Mouse (Mus musculus): ENCODE results near the gene 1700020A23Rik. TPM values are rescaled to one million over a fixed set of nuclear protein-coding genes. Genes with fewer than 3 reads are reported as not detected.

Gene 1700020A23Rik
- total RNA-seq, 1 experiment = not detected

DNA sequence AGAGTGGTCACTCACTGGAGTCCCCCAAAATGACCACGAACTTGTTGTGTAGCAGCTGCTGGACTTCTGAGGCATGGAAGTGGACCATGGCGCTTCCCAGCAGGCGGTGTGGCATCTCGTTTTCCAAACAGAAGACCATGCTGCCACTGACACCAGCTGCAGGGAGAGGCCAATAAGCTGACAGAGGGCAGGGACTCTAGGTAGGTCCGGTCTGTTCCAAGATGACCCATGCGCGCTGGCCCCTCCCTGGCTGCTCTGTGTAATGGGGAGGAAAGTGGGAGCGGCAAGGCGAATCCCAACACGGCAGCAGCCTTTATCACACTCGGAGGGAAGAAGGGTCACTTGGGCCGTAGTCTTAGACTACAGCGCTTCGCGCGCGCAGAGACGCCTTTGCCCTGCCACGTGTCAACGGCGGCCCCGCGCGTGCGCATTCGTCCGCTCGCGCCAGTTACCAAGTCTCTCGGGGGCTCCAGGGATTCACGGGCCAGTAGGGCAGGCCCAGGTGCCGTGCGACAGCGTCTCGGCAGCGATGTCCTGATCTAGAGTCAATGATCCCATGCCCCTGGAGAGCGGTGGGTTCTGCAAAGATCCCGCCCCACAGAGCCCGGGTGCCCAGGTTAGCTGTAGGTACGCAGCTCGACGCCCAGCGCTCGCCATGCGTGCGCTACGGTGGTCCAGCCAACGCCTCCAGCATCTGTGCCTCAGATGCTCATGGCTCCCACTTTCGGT, 18.5 kb downstream of the 1700020A23Rik start:
- DNase-seq (ENCODE audit: low read depth, low spot score) = peak; percentile 27
- H3K36me3 ChIP-seq (ENCODE audit: control insufficient read depth, insufficient read depth, low read length, poor library complexity, severe bottlenecking) = peaks cover 6% of the 10 kb centered on the region; the same call in 1 of the 2 replicates
- H3K4me3 ChIP-seq (ENCODE audit: insufficient read depth in 1 of 2, low read depth in 1 of 2, low read length in 2 of 2, poor library complexity in 1 of 2, severe bottlenecking in 1 of 2) = peak overlapping the region; percentile 76 to 87
- H3K9ac ChIP-seq (ENCODE audit: insufficient read depth, low read depth, low read length, poor library complexity, severe bottlenecking) = peak overlapping the region; percentile 90
- TF ChIP-seq HCFC1 (IDR thresholded peaks at IDR 0.05; ENCODE audit: borderline replicate concordance, insufficient read depth, low read length) = no peak
- TF ChIP-seq CHD2 (IDR thresholded peaks at IDR 0.05; ENCODE audit: low read depth, low read length) = no peak; the same call in 1 of the 2 replicates
- no peak for TF ChIP-seq MAFK (IDR thresholded peaks at IDR 0.05; ENCODE audit: insufficient read depth, low read depth, low read length)
- no peak for TF ChIP-seq ZNF384 (IDR thresholded peaks at IDR 0.05; ENCODE audit: low read depth, low read length)
- TF ChIP-seq ZC3H11A (IDR thresholded peaks at IDR 0.05; ENCODE audit: borderline replicate concordance, low read depth, low read length) = no peak
- in situ Hi-C loops (cut with MboI; ENCODE audit: low sequenced_read_pairs in 2 of 2, unreplicated experiment in 2 of 2) = no loop called here
- H3K9me3 ChIP-seq (ENCODE audit: control insufficient read depth, insufficient read depth, low read depth, low read length) = no peaks in the 10 kb centered on the region
- no peak overlapping the region for H3K27ac ChIP-seq (ENCODE audit: insufficient read depth, low read depth, low read length, poor library complexity, severe bottlenecking)
- peaks cover 2 to 10% of the 10 kb centered on the region in 2 experiments; a peak in 2 of 4 replicates for H3K4me1 ChIP-seq (ENCODE audit: control insufficient read depth in 2 of 2, insufficient read depth in 2 of 2, low read length in 2 of 2, poor library complexity in 1 of 2)

DNA sequence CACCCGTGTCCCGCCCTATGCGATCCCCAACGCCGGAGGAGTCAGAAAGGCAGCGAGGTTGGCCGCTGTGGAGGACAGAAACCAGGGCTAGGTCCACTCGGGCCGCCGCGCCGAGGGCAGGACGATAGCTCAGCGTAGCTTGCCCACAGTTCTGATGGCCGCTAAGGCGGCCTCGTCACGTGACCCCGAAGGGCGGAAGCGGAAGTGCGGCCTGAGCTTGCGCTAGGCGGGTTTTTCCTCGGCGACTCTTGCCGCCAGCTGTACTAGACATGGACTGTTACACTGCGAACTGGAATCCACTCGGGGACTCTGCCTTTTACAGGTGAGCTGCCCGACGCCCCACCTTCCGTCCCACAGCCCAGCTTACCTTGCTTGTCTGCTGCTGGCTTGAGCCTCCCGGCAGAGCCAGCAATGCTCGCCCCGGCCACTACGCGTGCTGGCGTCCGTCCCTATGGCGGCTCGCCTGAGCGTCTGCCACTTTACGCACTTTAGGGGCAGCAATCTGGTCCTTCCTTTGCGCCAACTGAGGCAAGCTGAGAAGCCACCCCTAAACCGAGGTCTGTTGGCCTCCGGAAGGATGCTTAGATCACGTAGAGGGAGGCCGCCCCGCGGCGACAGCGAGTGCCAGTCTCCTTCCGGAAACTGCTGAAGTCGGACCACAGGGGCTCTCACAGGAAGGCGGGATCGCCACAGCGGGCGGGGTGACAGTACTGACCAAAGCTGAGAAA, 19.2 kb downstream of the 1700020A23Rik start, which contains the start of the genes Vps16 and Pced1a:
TSS of gene Vps16 (plus strand) at position 214 of the 728 bp plus-strand sequence.
TSS of gene Pced1a (minus strand) at position 576 of the 728 bp plus-strand sequence.
- TF ChIP-seq HCFC1 (IDR thresholded peaks at IDR 0.05; ENCODE audit: borderline replicate concordance, insufficient read depth, low read length) (peak; percentile 90), CHD2 (IDR thresholded peaks at IDR 0.05; ENCODE audit: low read depth, low read length) (no peak)
- H3K9ac ChIP-seq (ENCODE audit: insufficient read depth, low read depth, low read length, poor library complexity, severe bottlenecking) = peak within 1 kb of the TSS; percentile 90
- H3K36me3 ChIP-seq (ENCODE audit: control insufficient read depth, insufficient read depth, low read length, poor library complexity, severe bottlenecking) = peaks cover 2% of the 10 kb centered on the region; the same call in 1 of the 2 replicates
- peak within 1 kb of the TSS; percentile 76 to 87 for H3K4me3 ChIP-seq (ENCODE audit: insufficient read depth in 1 of 2, low read depth in 1 of 2, low read length in 2 of 2, poor library complexity in 1 of 2, severe bottlenecking in 1 of 2)
- H3K4me1 ChIP-seq (ENCODE audit: control insufficient read depth in 2 of 2, insufficient read depth in 2 of 2, low read length in 2 of 2, poor library complexity in 1 of 2) = peaks cover 2 to 8% of the 10 kb centered on the region in 2 experiments; a peak in 2 of 4 replicates
- H3K9me3 ChIP-seq (ENCODE audit: control insufficient read depth, insufficient read depth, low read depth, low read length) = no peaks in the 10 kb centered on the region
- H3K27ac ChIP-seq (ENCODE audit: insufficient read depth, low read depth, low read length, poor library complexity, severe bottlenecking) = no peak within 1 kb of the TSS
- in situ Hi-C loops (cut with MboI; ENCODE audit: low sequenced_read_pairs in 2 of 2, unreplicated experiment in 2 of 2) = no loop called here
- peak; percentile 66 for DNase-seq (ENCODE audit: low read depth, low spot score)

DNA sequence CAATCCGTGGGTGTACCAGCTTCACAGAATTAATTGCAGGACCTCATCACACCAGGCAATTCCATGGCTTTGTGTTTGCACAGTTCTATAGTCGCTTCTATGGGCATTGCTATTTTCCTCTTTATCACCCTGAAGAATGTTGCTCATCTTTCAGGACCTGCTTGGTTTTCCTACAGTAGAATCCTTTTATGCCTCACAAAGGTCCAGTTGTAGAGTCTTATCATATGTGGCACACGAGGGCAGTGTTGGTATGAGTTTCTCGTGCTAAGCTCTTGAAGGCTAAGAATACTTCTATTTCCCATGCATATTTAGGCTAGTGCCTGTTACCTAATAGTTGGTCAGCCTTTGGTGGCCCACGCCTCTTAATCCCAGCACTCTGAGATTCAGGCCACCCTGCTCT, 20.1 kb downstream of the 1700020A23Rik start:
- peak overlapping the region; percentile 76 to 87 for H3K4me3 ChIP-seq (ENCODE audit: insufficient read depth in 1 of 2, low read depth in 1 of 2, low read length in 2 of 2, poor library complexity in 1 of 2, severe bottlenecking in 1 of 2)
- no peak overlapping the region for H3K27ac ChIP-seq (ENCODE audit: insufficient read depth, low read depth, low read length, poor library complexity, severe bottlenecking)
- peaks cover 2 to 8% of the 10 kb centered on the region in 2 experiments; a peak in 2 of 4 replicates for H3K4me1 ChIP-seq (ENCODE audit: control insufficient read depth in 2 of 2, insufficient read depth in 2 of 2, low read length in 2 of 2, poor library complexity in 1 of 2)
- no peak for DNase-seq (ENCODE audit: low read depth, low spot score)
- peaks cover 2% of the 10 kb centered on the region; the same call in 1 of the 2 replicates for H3K36me3 ChIP-seq (ENCODE audit: control insufficient read depth, insufficient read depth, low read length, poor library complexity, severe bottlenecking)
- H3K9ac ChIP-seq (ENCODE audit: insufficient read depth, low read depth, low read length, poor library complexity, severe bottlenecking) = peak overlapping the region; percentile 90; the same call in 1 of the 2 replicates
- in situ Hi-C loops (cut with MboI; ENCODE audit: low sequenced_read_pairs in 2 of 2, unreplicated experiment in 2 of 2) = no loop called here
- H3K9me3 ChIP-seq (ENCODE audit: control insufficient read depth, insufficient read depth, low read depth, low read length) = no peaks in the 10 kb centered on the region
- TF ChIP-seq ZC3H11A (IDR thresholded peaks at IDR 0.05; ENCODE audit: borderline replicate concordance, low read depth, low read length) (no peak), MAFK (IDR thresholded peaks at IDR 0.05; ENCODE audit: insufficient read depth, low read depth, low read length) (no peak), ZNF384 (IDR thresholded peaks at IDR 0.05; ENCODE audit: low read depth, low read length) (no peak), CHD2 (IDR thresholded peaks at IDR 0.05; ENCODE audit: low read depth, low read length) (no peak), HCFC1 (IDR thresholded peaks at IDR 0.05; ENCODE audit: borderline replicate concordance, insufficient read depth, low read length) (no peak)

DNA sequence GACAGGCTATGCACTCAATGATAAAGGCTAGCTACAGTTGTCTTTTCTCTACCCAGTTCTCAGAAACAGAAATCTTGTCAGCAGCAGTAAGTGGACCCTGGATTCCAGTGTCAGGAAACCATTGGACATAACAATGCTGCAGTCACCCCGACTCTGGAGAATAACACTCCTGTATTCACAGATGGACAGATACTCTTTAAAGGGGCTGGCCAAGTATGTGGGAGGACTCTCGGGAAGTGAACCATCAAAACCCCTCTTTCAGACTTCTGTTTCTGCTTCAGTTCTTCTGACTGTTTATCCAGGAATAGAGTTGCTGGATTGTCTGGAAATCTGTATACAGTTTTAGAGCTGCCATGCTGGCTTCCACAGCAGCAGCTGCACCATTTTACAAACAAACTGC, 24.8 kb downstream of the 1700020A23Rik start:
- Histone ChIP-seq H3K27ac (ENCODE audit: insufficient read depth, low read depth, low read length, poor library complexity, severe bottlenecking) (no peak overlapping the region), H3K36me3 (ENCODE audit: control insufficient read depth, insufficient read depth, low read length, poor library complexity, severe bottlenecking) (no peaks in the 10 kb centered on the region), H3K9me3 (ENCODE audit: control insufficient read depth, insufficient read depth, low read depth, low read length) (no peaks in the 10 kb centered on the region), H3K9ac (ENCODE audit: insufficient read depth, low read depth, low read length, poor library complexity, severe bottlenecking) (no peak overlapping the region), H3K4me3 (ENCODE audit: insufficient read depth in 1 of 2, low read depth in 1 of 2, low read length in 2 of 2, poor library complexity in 1 of 2, severe bottlenecking in 1 of 2) (no peak overlapping the region), H3K4me1 (ENCODE audit: control insufficient read depth in 2 of 2, insufficient read depth in 2 of 2, low read length in 2 of 2, poor library complexity in 1 of 2) (peaks cover 2 to 4% of the 10 kb centered on the region in 2 experiments; a peak in 2 of 4 replicates)
- TF ChIP-seq HCFC1 (IDR thresholded peaks at IDR 0.05; ENCODE audit: borderline replicate concordance, insufficient read depth, low read length) (no peak), ZC3H11A (IDR thresholded peaks at IDR 0.05; ENCODE audit: borderline replicate concordance, low read depth, low read length) (no peak), ZNF384 (IDR thresholded peaks at IDR 0.05; ENCODE audit: low read depth, low read length) (no peak), MAFK (IDR thresholded peaks at IDR 0.05; ENCODE audit: insufficient read depth, low read depth, low read length) (no peak), CHD2 (IDR thresholded peaks at IDR 0.05; ENCODE audit: low read depth, low read length) (no peak)
- no peak for DNase-seq (ENCODE audit: low read depth, low spot score)
- in situ Hi-C loops (cut with MboI; ENCODE audit: low sequenced_read_pairs in 2 of 2, unreplicated experiment in 2 of 2) = no loop called here

Data from ES-E14 (cell line).